In the genomic region with DNA sequence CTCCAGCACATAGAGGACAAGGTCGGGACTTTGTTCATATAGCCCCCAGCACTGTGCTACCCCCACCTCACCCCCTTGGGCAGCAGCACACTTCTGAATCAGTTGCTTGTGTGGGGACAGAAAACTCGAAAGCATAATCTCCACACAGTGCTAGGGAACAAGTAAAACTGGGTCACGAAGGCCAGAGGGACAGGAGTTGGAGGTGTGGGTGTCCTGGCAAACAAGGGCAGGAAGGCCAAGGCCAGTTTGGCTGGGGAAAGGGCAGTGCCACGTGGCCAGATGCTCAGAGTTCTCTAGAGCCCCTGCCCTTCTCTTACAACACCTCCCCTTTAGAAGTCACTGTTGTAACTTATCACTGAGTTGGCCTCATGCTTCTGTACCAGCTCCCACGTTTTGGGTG, we compare ENCODE assay signal across 8 mouse cellular contexts. TPM values are rescaled to one million over a fixed set of nuclear protein-coding genes. Genes with fewer than 3 reads are reported as not detected.
DNase-seq lines count a peak whose midpoint lies in the region; ATAC-seq lines count a peak whose summit lies in the region.

No protein-coding gene starts in this region.

- H3K27ac ChIP-seq in hindbrain, embryonic 10.5 days, result no peak overlapping the region
- H3K27ac ChIP-seq in hindbrain, embryonic 14.5 days, result no peak overlapping the region
- H3K27ac ChIP-seq in heart, embryonic 15.5 days, result 0 out of 2 replicates have a peak overlapping the region, but pooled peaks have one; percentile 20
- H3K27ac ChIP-seq in neural tube, embryonic 12.5 days, result no peak overlapping the region
- H3K27ac ChIP-seq in hindbrain, embryonic 16.5 days (ENCODE audit: low read depth, low read length), result no peak overlapping the region

- H3K27me3 ChIP-seq in hindbrain, embryonic 10.5 days (ENCODE audit: insufficient read depth, poor library complexity, severe bottlenecking), result no peaks in the 10 kb centered on the region
- no peaks in the 10 kb centered on the region for H3K27me3 ChIP-seq in hindbrain, embryonic 14.5 days (ENCODE audit: control insufficient read depth, insufficient read depth, low read length)
- H3K27me3 ChIP-seq in heart, embryonic 15.5 days, result no peaks in the 10 kb centered on the region
- H3K27me3 ChIP-seq in neural tube, embryonic 12.5 days (replicated peaks), result no peaks in the 10 kb centered on the region
- no peaks in the 10 kb centered on the region for H3K27me3 ChIP-seq in hindbrain, embryonic 16.5 days (replicated peaks; ENCODE audit: control insufficient read depth, insufficient read depth, low read length)

- peaks cover 45% of the 10 kb centered on the region for H3K36me3 ChIP-seq in hindbrain, embryonic 10.5 days
- no peaks in the 10 kb centered on the region for H3K36me3 ChIP-seq in hindbrain, embryonic 14.5 days (replicated peaks; ENCODE audit: control insufficient read depth, insufficient read depth)
- H3K36me3 ChIP-seq in heart, embryonic 15.5 days, result no peaks in the 10 kb centered on the region
- H3K36me3 ChIP-seq in neural tube, embryonic 12.5 days, result no peaks in the 10 kb centered on the region
- H3K36me3 ChIP-seq in hindbrain, embryonic 16.5 days (ENCODE audit: control insufficient read depth, insufficient read depth, low read length), result no peaks in the 10 kb centered on the region

- 73% methylated on average over 5 of the region's 5 CpGs for WGBS in hindbrain, embryonic 10.5 days
- WGBS in hindbrain, embryonic 14.5 days, result 75% methylated on average over 5 of the region's 5 CpGs
- 51% methylated on average over 5 of the region's 5 CpGs for WGBS in heart, embryonic 15.5 days
- WGBS in neural tube, embryonic 12.5 days, result 74% methylated on average over 5 of the region's 5 CpGs
- 74% methylated on average over 5 of the region's 5 CpGs for WGBS in hindbrain, embryonic 16.5 days

- no peak for ATAC-seq in hindbrain, embryonic 14.5 days (ENCODE audit: low FRiP score)
- ATAC-seq in heart, embryonic 15.5 days (replicated peaks; ENCODE audit: insufficient number of reproducible peaks, insufficient read depth, low FRiP score, low read depth), result no peak
- ATAC-seq in neural tube, embryonic 12.5 days (ENCODE audit: low FRiP score, low read depth), result no peak
- no peak for ATAC-seq in hindbrain, embryonic 16.5 days

- peaks cover 78% of the 10 kb centered on the region for H3K4me1 ChIP-seq in hindbrain, embryonic 10.5 days (replicated peaks)
- peaks cover 35% of the 10 kb centered on the region for H3K4me1 ChIP-seq in hindbrain, embryonic 14.5 days (replicated peaks; ENCODE audit: control insufficient read depth, insufficient read depth, low read length)
- peaks cover 70% of the 10 kb centered on the region for H3K4me1 ChIP-seq in heart, embryonic 15.5 days (replicated peaks)
- H3K4me1 ChIP-seq in neural tube, embryonic 12.5 days, result peaks cover 59% of the 10 kb centered on the region
- peaks cover 31% of the 10 kb centered on the region for H3K4me1 ChIP-seq in hindbrain, embryonic 16.5 days (ENCODE audit: control insufficient read depth, insufficient read depth, low read depth, low read length)

- no peak for DNase-seq in hindbrain, embryonic 10.5 days (ENCODE audit: low spot score)
- DNase-seq in hindbrain, embryonic 14.5 days (ENCODE audit: low spot score), result no peak
- peak; percentile 1 for DNase-seq in thymus, postnatal 25 days
- DNase-seq in thymus, adult 18-20 months, result no peak
- no peak for DNase-seq in ovary, postnatal 14 days (ENCODE audit: low spot score)

- no peak overlapping the region for H3K4me2 ChIP-seq in hindbrain, embryonic 14.5 days (replicated peaks)
- H3K4me2 ChIP-seq in heart, embryonic 15.5 days, result peak overlapping the region; percentile 66
- 0 out of 2 replicates have a peak overlapping the region, but pooled peaks have one; percentile 8 for H3K4me2 ChIP-seq in neural tube, embryonic 12.5 days (replicated peaks)
- no peak overlapping the region for H3K4me2 ChIP-seq in hindbrain, embryonic 16.5 days (ENCODE audit: low read length)

- no peaks in the 10 kb centered on the region for H3K9me3 ChIP-seq in hindbrain, embryonic 10.5 days
- no peaks in the 10 kb centered on the region for H3K9me3 ChIP-seq in hindbrain, embryonic 14.5 days (ENCODE audit: control insufficient read depth, low read length)
- no peaks in the 10 kb centered on the region for H3K9me3 ChIP-seq in heart, embryonic 15.5 days (replicated peaks)
- no peaks in the 10 kb centered on the region for H3K9me3 ChIP-seq in neural tube, embryonic 12.5 days
- H3K9me3 ChIP-seq in hindbrain, embryonic 16.5 days (ENCODE audit: control insufficient read depth, low read length), result no peaks in the 10 kb centered on the region

- H3K4me3 ChIP-seq in hindbrain, embryonic 10.5 days, result peak overlapping the region; percentile 90
- no peak overlapping the region for H3K4me3 ChIP-seq in hindbrain, embryonic 14.5 days (replicated peaks; ENCODE audit: low read length)
- no peak overlapping the region for H3K4me3 ChIP-seq in heart, embryonic 15.5 days
- H3K4me3 ChIP-seq in neural tube, embryonic 12.5 days, result no peak overlapping the region; the same call in 1 of the 2 replicates
- no peak overlapping the region for H3K4me3 ChIP-seq in hindbrain, embryonic 16.5 days (ENCODE audit: low read length)

- H3K9ac ChIP-seq in hindbrain, embryonic 14.5 days, result no peak overlapping the region
- H3K9ac ChIP-seq in heart, embryonic 15.5 days, result no peak overlapping the region
- no peak overlapping the region for H3K9ac ChIP-seq in neural tube, embryonic 12.5 days
- H3K9ac ChIP-seq in hindbrain, embryonic 16.5 days (ENCODE audit: low read depth, low read length), result no peak overlapping the region

RNA-seq across cellular contexts. Expression of a gene that starts 3.4 kb away (rescaled TPM):
- 4.6 TPM in 2 replicates for polyA plus RNA-seq in hindbrain, embryonic 10.5 days (2016; fragmentation: Nextera tagmentation; extraction: Ambion mirVana)
- 2.2 and 2.5 TPM in 2 replicates for polyA plus RNA-seq in hindbrain, embryonic 14.5 days (2014; fragmentation: Nextera tagmentation; extraction: Ambion mirVana)
- 2.5 TPM in 2 replicates for polyA plus RNA-seq in heart, embryonic 15.5 days (2015; fragmentation: Nextera tagmentation; extraction: Ambion mirVana)
- polyA plus RNA-seq in neural tube, embryonic 12.5 days (2016; fragmentation: Nextera tagmentation; extraction: Ambion mirVana), result 4.8 and 5.1 TPM in 2 replicates
- 2.7 and 2.9 TPM in 2 replicates for polyA plus RNA-seq in hindbrain, embryonic 16.5 days (2015; fragmentation: Nextera tagmentation; extraction: Ambion mirVana)

RNA-seq across cellular contexts. Expression of a gene that starts 3.7 kb away (rescaled TPM):
- 1.7 and 1.9 TPM in 2 replicates for polyA plus RNA-seq in hindbrain, embryonic 10.5 days (2016; fragmentation: Nextera tagmentation; extraction: Ambion mirVana)
- polyA plus RNA-seq in hindbrain, embryonic 14.5 days (2014; fragmentation: Nextera tagmentation; extraction: Ambion mirVana), result 1.3 TPM in 2 replicates
- polyA plus RNA-seq in heart, embryonic 15.5 days (2015; fragmentation: Nextera tagmentation; extraction: Ambion mirVana), result 1.1 and 3.2 TPM in 2 replicates
- 1.5 and 1.6 TPM in 2 replicates for polyA plus RNA-seq in neural tube, embryonic 12.5 days (2016; fragmentation: Nextera tagmentation; extraction: Ambion mirVana)
- polyA plus RNA-seq in hindbrain, embryonic 16.5 days (2015; fragmentation: Nextera tagmentation; extraction: Ambion mirVana), result 0.80 and 1.7 TPM in 2 replicates

RNA-seq across cellular contexts. Expression of a gene that starts 4.0 kb away (rescaled TPM):
- polyA plus RNA-seq in hindbrain, embryonic 10.5 days (2016; fragmentation: Nextera tagmentation; extraction: Ambion mirVana), result 135 and 158 TPM in 2 replicates
- 25.4 and 30.0 TPM in 2 replicates for polyA plus RNA-seq in hindbrain, embryonic 14.5 days (2014; fragmentation: Nextera tagmentation; extraction: Ambion mirVana)
- 57.2 and 77.3 TPM in 2 replicates for polyA plus RNA-seq in heart, embryonic 15.5 days (2015; fragmentation: Nextera tagmentation; extraction: Ambion mirVana)
- 71.3 and 74.7 TPM in 2 replicates for polyA plus RNA-seq in neural tube, embryonic 12.5 days (2016; fragmentation: Nextera tagmentation; extraction: Ambion mirVana)
- polyA plus RNA-seq in hindbrain, embryonic 16.5 days (2015; fragmentation: Nextera tagmentation; extraction: Ambion mirVana), result 42.5 and 51.6 TPM in 2 replicates

RNA-seq across cellular contexts. Expression of a gene that starts 28.9 kb away (rescaled TPM):
- polyA plus RNA-seq in hindbrain, embryonic 10.5 days (2016; fragmentation: Nextera tagmentation; extraction: Ambion mirVana), result 81.7 and 93.3 TPM in 2 replicates
- 57.6 and 59.1 TPM in 2 replicates for polyA plus RNA-seq in hindbrain, embryonic 14.5 days (2014; fragmentation: Nextera tagmentation; extraction: Ambion mirVana)
- polyA plus RNA-seq in heart, embryonic 15.5 days (2015; fragmentation: Nextera tagmentation; extraction: Ambion mirVana), result 91.7 and 97.8 TPM in 2 replicates
- polyA plus RNA-seq in neural tube, embryonic 12.5 days (2016; fragmentation: Nextera tagmentation; extraction: Ambion mirVana), result 108 and 116 TPM in 2 replicates
- polyA plus RNA-seq in hindbrain, embryonic 16.5 days (2015; fragmentation: Nextera tagmentation; extraction: Ambion mirVana), result 90.7 and 92.8 TPM in 2 replicates

RNA-seq across cellular contexts. Expression of a gene that starts 29.0 kb away (rescaled TPM):
- 77.1 and 91.1 TPM in 2 replicates for polyA plus RNA-seq in hindbrain, embryonic 10.5 days (2016; fragmentation: Nextera tagmentation; extraction: Ambion mirVana)
- polyA plus RNA-seq in hindbrain, embryonic 14.5 days (2014; fragmentation: Nextera tagmentation; extraction: Ambion mirVana), result 98.5 and 104 TPM in 2 replicates
- polyA plus RNA-seq in heart, embryonic 15.5 days (2015; fragmentation: Nextera tagmentation; extraction: Ambion mirVana), result 53.2 and 63.4 TPM in 2 replicates
- polyA plus RNA-seq in neural tube, embryonic 12.5 days (2016; fragmentation: Nextera tagmentation; extraction: Ambion mirVana), result 95.4 and 101 TPM in 2 replicates
- polyA plus RNA-seq in hindbrain, embryonic 16.5 days (2015; fragmentation: Nextera tagmentation; extraction: Ambion mirVana), result 112 and 120 TPM in 2 replicates

Comparison
In these comparisons a context has a peak if more than half of its experiments do, and no peak if none do; other contexts are left out.
1. H3K4me2 ChIP-seq: peak in heart, embryonic 15.5 days (single experiment) and neural tube, embryonic 12.5 days (single experiment); none in hindbrain, embryonic 14.5 days (single experiment) and hindbrain, embryonic 16.5 days (single experiment).